Mouse (Mus musculus) lung, postnatal 0 days (tissue): ENCODE measurements at regions not wholly inside any gene's neighbourhood (a gene's known extent, or its start where the extent isn't known, plus 50 kb on each side); places are given as distances from the start of the nearest gene placed in this dataset.

ENCODE experiments used
- CTCF ChIP-seq: IDR thresholded peaks from 2 replicates; pipeline ENCODE4 v1.5.1; 2016; ENCODE audit warnings: antibody characterized with exemption, mild to moderate bottlenecking
- EP300 ChIP-seq: IDR thresholded peaks from 2 replicates; pipeline ENCODE4 v1.6.1; 2016; ENCODE audit warnings: antibody characterized with exemption, mild to moderate bottlenecking, control low read depth

DNA sequence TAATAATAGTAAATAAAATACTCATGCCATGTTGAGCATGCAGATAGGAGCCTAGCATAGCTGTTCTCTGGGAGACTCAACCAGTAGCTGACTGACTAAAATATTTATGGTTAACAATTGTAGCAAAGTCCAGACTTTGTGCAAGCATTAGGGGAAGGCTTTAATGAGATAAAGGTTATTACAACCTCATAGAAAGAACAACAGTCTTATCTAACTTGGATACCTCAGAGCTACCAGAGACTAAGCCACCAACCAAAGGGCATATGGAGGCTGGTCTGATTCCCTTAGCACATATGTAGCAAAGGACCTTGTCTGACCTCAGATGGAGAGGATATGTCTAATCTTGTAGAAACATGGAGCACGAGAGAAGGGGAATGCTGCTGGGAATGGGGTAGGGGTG, 1136.4 kb upstream of the Pcdh20 start:
- no peak for TF ChIP-seq CTCF
- TF ChIP-seq EP300, result no peak
